Mouse (Mus musculus) heart, adult 9 months (tissue): ENCODE results near the gene Invs.

Experiments
- DNase-seq, 2 experiments: peaks; one replicate each; pipeline ENCODE4 v3.0.0; 2022; ENCODE audit warnings: low spot score in 2 of 2

The Invs gene

GRCm38 (mm10) chr4:48279498-48280134 lies at the start of gene Invs, which contains the start of gene Erp44:
Gene Invs, plus strand, starts transcription at chr4:48279760.
Gene Erp44, minus strand, starts transcription at chr4:48279558.
- peak; percentile 97 to 98 for DNase-seq

GRCm38 (mm10) chr4:48236721-48237120 lies 42.8 kb upstream of the Invs start:
- no peak for DNase-seq

- DNase-seq = no peak
Measured at GRCm38 (mm10) chr4:48239046-48239445, 40.5 kb upstream of the Invs start.

- no peak for DNase-seq
Measured at GRCm38 (mm10) chr4:48242482-48242881, 37.1 kb upstream of the Invs start.

- DNase-seq = no peak
Measured at GRCm38 (mm10) chr4:48243737-48244136, 35.8 kb upstream of the Invs start.

GRCm38 (mm10) chr4:48244280-48244679 lies 35.3 kb upstream of the Invs start:
- DNase-seq = no peak

- peak in 1 of 2 experiments; percentile 5 for DNase-seq
Measured at GRCm38 (mm10) chr4:48253266-48253665, 26.3 kb upstream of the Invs start.

GRCm38 (mm10) chr4:48258045-48258444 lies 21.5 kb upstream of the Invs start:
- no peak for DNase-seq

GRCm38 (mm10) chr4:48267683-48268082 lies 11.9 kb upstream of the Invs start:
- DNase-seq = no peak

- DNase-seq = no peak
Measured at GRCm38 (mm10) chr4:48268127-48268526, 11.4 kb upstream of the Invs start.

- no peak for DNase-seq
Measured at GRCm38 (mm10) chr4:48270532-48270931, 9.0 kb upstream of the Invs start.

- no peak for DNase-seq
Measured at GRCm38 (mm10) chr4:48271838-48272237, 7.7 kb upstream of the Invs start.

GRCm38 (mm10) chr4:48273119-48273829 lies 6.3 kb upstream of the Invs start:
- no peak for DNase-seq

GRCm38 (mm10) chr4:48275736-48276135 lies 3.8 kb upstream of the Invs start:
- DNase-seq = no peak

- no peak for DNase-seq
Measured at GRCm38 (mm10) chr4:48277011-48277410, 2.5 kb upstream of the Invs start.

- no peak for DNase-seq
Measured at GRCm38 (mm10) chr4:48278757-48279497, 633 bp upstream of the Invs start.

- no peak for DNase-seq
Measured at GRCm38 (mm10) chr4:48281121-48281520, 1.6 kb downstream of the Invs start.

GRCm38 (mm10) chr4:48287086-48287757 lies 7.7 kb downstream of the Invs start:
- DNase-seq = no peak

GRCm38 (mm10) chr4:48314814-48315213 lies 35.3 kb downstream of the Invs start:
- DNase-seq = no peak

GRCm38 (mm10) chr4:48316036-48316435 lies 36.5 kb downstream of the Invs start:
- DNase-seq = no peak

- no peak for DNase-seq
Measured at GRCm38 (mm10) chr4:48321276-48321675, 41.7 kb downstream of the Invs start.

GRCm38 (mm10) chr4:48322095-48322494 lies 42.5 kb downstream of the Invs start:
- no peak for DNase-seq
